Mouse (Mus musculus): Measurements from ENCODE around the gene Ano1. TPM values are rescaled to one million over a fixed set of nuclear protein-coding genes. Genes with fewer than 3 reads are reported as not detected.

Ano1 gene
- polyA plus RNA-seq, 1 experiment from 2014 or later = 14.3 TPM

DNA sequence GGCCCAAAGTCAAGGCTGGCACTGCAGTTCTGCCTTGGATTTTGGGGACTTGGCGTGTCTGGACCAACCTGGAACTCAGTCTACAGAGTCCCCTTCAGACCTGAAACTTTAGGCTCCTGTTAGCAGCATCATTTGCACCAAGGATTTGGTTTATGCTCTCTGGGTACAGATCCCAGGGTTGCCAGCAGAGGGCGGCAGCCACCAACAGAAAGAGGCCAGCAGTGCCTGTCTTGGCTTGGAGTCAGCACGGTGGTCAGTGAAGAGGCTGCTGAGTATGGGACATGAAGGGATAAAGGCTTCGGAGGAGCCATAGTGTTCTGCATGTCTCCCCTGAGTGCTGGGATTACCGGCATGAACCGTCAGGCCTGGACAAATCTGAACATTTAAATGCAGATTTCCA is 166.1 kb downstream of the Ano1 start:
- H3K4me1 ChIP-seq (ENCODE audit: control insufficient read depth, insufficient read depth, low read length) = peaks cover 10% of the 10 kb centered on the region
- ATAC-seq (replicated peaks; ENCODE audit: insufficient number of reproducible peaks, low FRiP score, low TSS enrichment) = no peak
- H3K4me2 ChIP-seq = no peak overlapping the region
- no peaks in the 10 kb centered on the region for H3K9me3 ChIP-seq (replicated peaks; ENCODE audit: control insufficient read depth, low read length)
- WGBS (ENCODE audit: insufficient replicate concordance) = 12% methylated on average over 6 of the region's 6 CpGs
- no peak overlapping the region for H3K27ac ChIP-seq (ENCODE audit: low read depth, low read length)
- no peak overlapping the region for H3K9ac ChIP-seq (ENCODE audit: low read depth, low read length)
- peaks cover 6% of the 10 kb centered on the region; the same call in 1 of the 2 replicates for H3K27me3 ChIP-seq (ENCODE audit: control insufficient read depth, insufficient read depth, low read length)
- no peak overlapping the region for H3K4me3 ChIP-seq (ENCODE audit: low read depth, low read length)
- no peaks in the 10 kb centered on the region for H3K36me3 ChIP-seq (ENCODE audit: control insufficient read depth, insufficient read depth, low read length)

GRCm38 (mm10) chr7:144583619-144584018 is 168.2 kb downstream of the Ano1 start:
- peaks cover 6% of the 10 kb centered on the region; the same call in 1 of the 2 replicates for H3K27me3 ChIP-seq (ENCODE audit: control insufficient read depth, insufficient read depth, low read length)
- H3K4me1 ChIP-seq (ENCODE audit: control insufficient read depth, insufficient read depth, low read length) = peaks cover 10% of the 10 kb centered on the region
- H3K36me3 ChIP-seq (ENCODE audit: control insufficient read depth, insufficient read depth, low read length) = peaks cover 10% of the 10 kb centered on the region
- no peak overlapping the region for H3K9ac ChIP-seq (ENCODE audit: low read depth, low read length)
- no peak overlapping the region for H3K4me3 ChIP-seq (ENCODE audit: low read depth, low read length)
- ATAC-seq (replicated peaks; ENCODE audit: insufficient number of reproducible peaks, low FRiP score, low TSS enrichment) = no peak
- no peak overlapping the region for H3K27ac ChIP-seq (ENCODE audit: low read depth, low read length)
- no peaks in the 10 kb centered on the region for H3K9me3 ChIP-seq (replicated peaks; ENCODE audit: control insufficient read depth, low read length)
- H3K4me2 ChIP-seq = no peak overlapping the region
- WGBS (ENCODE audit: insufficient replicate concordance) = 4% methylated on average over 4 of the region's 4 CpGs

DNA sequence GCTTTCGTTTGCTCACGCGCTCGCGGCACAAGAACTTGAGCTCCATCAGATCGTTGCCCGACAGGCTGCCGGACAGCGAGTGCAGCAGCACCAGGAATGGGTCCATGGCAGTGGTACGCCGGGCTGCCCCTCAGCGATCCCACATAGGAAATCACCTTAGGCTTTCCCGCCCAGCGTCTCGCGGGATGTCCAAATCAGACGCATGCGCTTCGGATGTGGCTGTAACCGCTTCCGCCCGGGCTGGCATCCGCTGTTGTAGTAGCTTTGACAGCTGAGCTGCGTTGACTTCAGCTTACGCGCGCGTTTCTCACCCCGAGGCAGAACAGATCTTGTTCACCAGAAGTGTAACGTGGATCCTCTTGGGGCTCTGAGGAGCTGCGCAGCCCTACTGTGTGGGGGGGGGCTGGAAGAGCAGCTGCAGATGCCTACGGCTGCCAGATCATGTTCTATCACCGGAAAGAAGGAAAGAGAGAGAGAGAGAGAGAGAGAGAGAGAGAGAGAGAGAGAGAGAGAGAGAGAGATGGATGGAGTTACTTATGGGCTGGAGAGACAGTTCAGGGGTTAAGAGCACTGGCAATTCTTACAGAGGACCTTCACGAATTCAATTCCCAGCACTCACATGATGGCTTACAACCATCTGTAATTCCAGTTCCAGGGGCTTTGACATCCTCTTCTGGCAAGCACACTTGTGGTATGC is 169.3 kb downstream of the Ano1 start, which contains the start of gene Fadd:
TSS of gene Fadd (minus strand) at position 180 of the 697 bp plus-strand sequence.
- Histone ChIP-seq H3K36me3 (ENCODE audit: control insufficient read depth, insufficient read depth, low read length) (peaks cover 10% of the 10 kb centered on the region), H3K9me3 (replicated peaks; ENCODE audit: control insufficient read depth, low read length) (no peaks in the 10 kb centered on the region), H3K4me2 (peak within 1 kb of the TSS; percentile 86), H3K27me3 (ENCODE audit: control insufficient read depth, insufficient read depth, low read length) (peaks cover 6% of the 10 kb centered on the region; the same call in 1 of the 2 replicates), H3K4me1 (ENCODE audit: control insufficient read depth, insufficient read depth, low read length) (peaks cover 10% of the 10 kb centered on the region), H3K27ac (ENCODE audit: low read depth, low read length) (peak within 1 kb of the TSS; percentile 90), H3K4me3 (ENCODE audit: low read depth, low read length) (peak within 1 kb of the TSS; percentile 84), H3K9ac (ENCODE audit: low read depth, low read length) (peak within 1 kb of the TSS; percentile 91)
- peak; percentile 78 for ATAC-seq (replicated peaks; ENCODE audit: insufficient number of reproducible peaks, low FRiP score, low TSS enrichment)
- 2% methylated on average over 34 of the region's 34 CpGs for WGBS (ENCODE audit: insufficient replicate concordance)

DNA sequence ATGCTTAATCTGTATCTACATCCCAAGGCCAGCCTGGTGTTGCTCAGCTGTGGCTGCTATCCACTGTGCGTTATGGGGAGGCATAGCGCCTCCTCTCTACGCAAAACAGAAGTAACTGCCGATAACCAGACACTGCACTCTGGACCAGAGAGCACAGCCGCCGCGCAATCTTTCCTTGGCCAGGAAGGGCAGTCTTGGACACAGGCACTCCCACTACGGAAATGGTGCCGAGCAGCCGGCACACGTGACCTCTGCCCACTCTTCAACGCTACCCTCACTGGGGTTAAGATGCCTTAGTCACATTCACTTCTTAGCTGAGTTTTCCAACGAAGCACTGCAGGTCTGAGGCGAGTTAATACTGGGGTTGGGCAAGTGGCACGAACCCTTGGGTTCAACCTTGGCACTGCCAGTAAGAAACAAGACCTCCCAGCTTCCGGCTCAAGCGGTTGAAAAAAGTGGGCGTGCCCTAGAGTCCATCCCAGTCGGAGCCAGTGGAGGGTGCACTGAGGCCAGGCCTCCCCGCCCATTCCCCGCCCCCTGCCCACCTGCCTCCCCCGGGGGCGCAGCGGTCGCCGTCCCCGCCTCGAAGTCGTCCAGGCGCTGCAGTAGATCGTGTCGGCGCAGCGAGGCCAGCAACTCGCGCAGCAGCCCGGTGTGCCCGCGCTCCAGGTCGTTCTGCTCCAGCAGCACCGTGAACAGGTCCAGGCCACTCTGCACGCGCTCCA is 170.1 kb downstream of the Ano1 start:
- peak; percentile 91 for ATAC-seq (replicated peaks; ENCODE audit: insufficient number of reproducible peaks, low FRiP score, low TSS enrichment)
- no peaks in the 10 kb centered on the region for H3K9me3 ChIP-seq (replicated peaks; ENCODE audit: control insufficient read depth, low read length)
- peak overlapping the region; percentile 90 for H3K27ac ChIP-seq (ENCODE audit: low read depth, low read length)
- peaks cover 10% of the 10 kb centered on the region for H3K36me3 ChIP-seq (ENCODE audit: control insufficient read depth, insufficient read depth, low read length)
- 1% methylated on average over 43 of the region's 43 CpGs for WGBS (ENCODE audit: insufficient replicate concordance)
- peak overlapping the region; percentile 91 for H3K9ac ChIP-seq (ENCODE audit: low read depth, low read length)
- peaks cover 4% of the 10 kb centered on the region; the same call in 1 of the 2 replicates for H3K27me3 ChIP-seq (ENCODE audit: control insufficient read depth, insufficient read depth, low read length)
- H3K4me2 ChIP-seq = peak overlapping the region; percentile 86
- peak overlapping the region; percentile 84 for H3K4me3 ChIP-seq (ENCODE audit: low read depth, low read length)
- H3K4me1 ChIP-seq (ENCODE audit: control insufficient read depth, insufficient read depth, low read length) = peaks cover 10% of the 10 kb centered on the region

GRCm38 (mm10) chr7:144577876-144578275 is 173.9 kb downstream of the Ano1 start:
- ATAC-seq (replicated peaks; ENCODE audit: insufficient number of reproducible peaks, low FRiP score, low TSS enrichment) = no peak

DNA sequence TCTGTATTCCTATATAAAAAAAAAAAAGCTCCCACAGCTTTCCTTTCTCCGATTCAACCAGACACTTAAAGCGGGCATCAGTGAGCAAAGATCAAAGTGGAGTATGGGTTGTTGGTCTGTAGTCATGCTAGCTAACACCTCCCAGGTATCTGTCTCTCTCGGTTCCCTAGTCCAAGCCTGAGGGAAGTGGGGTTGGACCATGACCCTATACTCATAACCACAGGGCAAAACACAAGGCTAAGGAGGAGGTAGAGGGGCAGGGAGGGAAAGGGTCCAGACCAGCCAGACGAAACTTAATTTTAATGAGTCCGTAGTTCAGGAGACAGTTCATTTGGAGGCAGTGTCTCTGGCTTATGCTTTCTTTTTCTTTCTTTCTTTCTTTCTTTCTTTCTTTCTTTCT is 179.5 kb downstream of the Ano1 start:
- Histone ChIP-seq H3K27ac (ENCODE audit: low read depth, low read length) (no peak overlapping the region), H3K36me3 (ENCODE audit: control insufficient read depth, insufficient read depth, low read length) (no peaks in the 10 kb centered on the region), H3K9ac (ENCODE audit: low read depth, low read length) (no peak overlapping the region), H3K27me3 (ENCODE audit: control insufficient read depth, insufficient read depth, low read length) (0 out of 2 replicates have a peak, but pooled peaks cover 2% of the 10 kb centered on the region), H3K4me2 (no peak overlapping the region), H3K4me3 (ENCODE audit: low read depth, low read length) (no peak overlapping the region), H3K4me1 (ENCODE audit: control insufficient read depth, insufficient read depth, low read length) (no peaks in the 10 kb centered on the region), H3K9me3 (replicated peaks; ENCODE audit: control insufficient read depth, low read length) (no peaks in the 10 kb centered on the region)
- no peak for ATAC-seq (replicated peaks; ENCODE audit: insufficient number of reproducible peaks, low FRiP score, low TSS enrichment)
- whole genome bisulfite sequencing (ENCODE audit: insufficient replicate concordance) = 84% methylated on average over 5 of the region's 5 CpGs

More at GRCm38 (mm10) chr7:144577876-144578275, 173.9 kb downstream of the Ano1 start:
- Histone ChIP-seq H3K9me3 (replicated peaks; ENCODE audit: control insufficient read depth, low read length) (no peaks in the 10 kb centered on the region), H3K4me2 (no peak overlapping the region), H3K4me1 (ENCODE audit: control insufficient read depth, insufficient read depth, low read length) (peaks cover 8% of the 10 kb centered on the region), H3K27ac (ENCODE audit: low read depth, low read length) (no peak overlapping the region), H3K4me3 (ENCODE audit: low read depth, low read length) (no peak overlapping the region), H3K36me3 (ENCODE audit: control insufficient read depth, insufficient read depth, low read length) (peaks cover 10% of the 10 kb centered on the region), H3K9ac (ENCODE audit: low read depth, low read length) (no peak overlapping the region), H3K27me3 (ENCODE audit: control insufficient read depth, insufficient read depth, low read length) (no peaks in the 10 kb centered on the region)
- 78% methylated on average over 5 of the region's 5 CpGs for WGBS (ENCODE audit: insufficient replicate concordance)

DNA sequence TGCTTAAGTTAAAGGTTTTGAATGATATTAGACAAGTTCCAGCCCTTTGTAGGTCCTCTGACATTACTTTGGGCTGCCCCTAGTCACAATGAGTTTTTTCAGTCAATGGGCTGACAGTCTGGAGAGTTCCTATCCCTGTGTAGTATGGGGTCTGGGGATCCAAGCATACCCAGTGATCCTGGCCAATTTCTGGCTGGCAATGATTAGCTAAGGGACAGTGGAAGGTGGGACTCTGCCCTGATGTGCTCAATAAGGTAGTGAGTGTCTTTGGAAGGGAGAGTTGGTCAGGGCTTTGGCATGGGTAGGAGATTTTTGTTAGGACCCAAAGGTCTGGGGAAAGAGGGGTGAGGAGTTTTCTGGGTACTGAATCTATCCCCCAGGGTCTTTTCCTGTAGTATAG is 180.2 kb downstream of the Ano1 start:
- no peaks in the 10 kb centered on the region for H3K36me3 ChIP-seq (ENCODE audit: control insufficient read depth, insufficient read depth, low read length)
- ATAC-seq (replicated peaks; ENCODE audit: insufficient number of reproducible peaks, low FRiP score, low TSS enrichment) = no peak
- no peaks in the 10 kb centered on the region for H3K9me3 ChIP-seq (replicated peaks; ENCODE audit: control insufficient read depth, low read length)
- H3K27me3 ChIP-seq (ENCODE audit: control insufficient read depth, insufficient read depth, low read length) = 0 out of 2 replicates have a peak, but pooled peaks cover 2% of the 10 kb centered on the region
- no peak overlapping the region for H3K4me2 ChIP-seq
- no peak overlapping the region for H3K4me3 ChIP-seq (ENCODE audit: low read depth, low read length)
- H3K9ac ChIP-seq (ENCODE audit: low read depth, low read length) = no peak overlapping the region
- no peaks in the 10 kb centered on the region for H3K4me1 ChIP-seq (ENCODE audit: control insufficient read depth, insufficient read depth, low read length)
- no peak overlapping the region for H3K27ac ChIP-seq (ENCODE audit: low read depth, low read length)

GRCm38 (mm10) chr7:144569428-144569827 is 182.3 kb downstream of the Ano1 start:
- H3K4me1 ChIP-seq (ENCODE audit: control insufficient read depth, insufficient read depth, low read length) = no peaks in the 10 kb centered on the region
- no peak overlapping the region for H3K4me2 ChIP-seq
- H3K9ac ChIP-seq (ENCODE audit: low read depth, low read length) = no peak overlapping the region
- no peak overlapping the region for H3K27ac ChIP-seq (ENCODE audit: low read depth, low read length)
- WGBS (ENCODE audit: insufficient replicate concordance) = 66% methylated on average over 7 of the region's 7 CpGs
- H3K27me3 ChIP-seq (ENCODE audit: control insufficient read depth, insufficient read depth, low read length) = 0 out of 2 replicates have a peak, but pooled peaks cover 2% of the 10 kb centered on the region
- no peaks in the 10 kb centered on the region for H3K36me3 ChIP-seq (ENCODE audit: control insufficient read depth, insufficient read depth, low read length)
- H3K4me3 ChIP-seq (ENCODE audit: low read depth, low read length) = no peak overlapping the region
- no peaks in the 10 kb centered on the region for H3K9me3 ChIP-seq (replicated peaks; ENCODE audit: control insufficient read depth, low read length)
- no peak for ATAC-seq (replicated peaks; ENCODE audit: insufficient number of reproducible peaks, low FRiP score, low TSS enrichment)

Measured in heart, embryonic 11.5 days (tissue).